Mouse (Mus musculus) stomach, embryonic 16.5 days (tissue): ENCODE data around the gene Olfr1133. TPM values are rescaled to one million over a fixed set of nuclear protein-coding genes. Genes with fewer than 3 reads are reported as not detected.

ENCODE experiments used
- polyA plus RNA-seq: library from polyadenylated mRNA; unstranded; fragments of >200 nt; fragmentation: Nextera tagmentation; extraction: Ambion mirVana; gene quantifications from 2 replicates; pipeline ENCODE4 v1.2.1, GENCODE M21; 2015

Olfr1133 gene
- polyA plus RNA-seq, 1 experiment from 2014 or later = not detected

Other genes starting within 250 kb of the Olfr1133 start
- not detected in 2 replicates for gene Olfr1123, start 230.7 kb downstream of the Olfr1133 start, polyA plus RNA-seq
- 0.06 and 0.09 TPM in 2 replicates for gene Olfr1124, start 217.1 kb downstream of the Olfr1133 start, polyA plus RNA-seq
- not detected in 2 replicates for gene Olfr1126, start 193.4 kb downstream of the Olfr1133 start, polyA plus RNA-seq
- not detected in 2 replicates for gene Pramel7, start 150.3 kb downstream of the Olfr1133 start, polyA plus RNA-seq
- not detected in 2 replicates for gene Pramel6, start 140.8 kb downstream of the Olfr1133 start, polyA plus RNA-seq
- not detected in 2 replicates for gene Olfr153, start 115.6 kb downstream of the Olfr1133 start, polyA plus RNA-seq
- not detected in 2 replicates for gene Olfr1128, start 101.8 kb downstream of the Olfr1133 start, polyA plus RNA-seq
- not detected in 2 replicates for gene Olfr1129, start 73.5 kb downstream of the Olfr1133 start, polyA plus RNA-seq
- not detected in 2 replicates for gene Olfr1130, start 41.2 kb downstream of the Olfr1133 start, polyA plus RNA-seq
- gene Olfr1131, start 20.3 kb downstream of the Olfr1133 start, polyA plus RNA-seq = not detected in 2 replicates
- gene Olfr1132, start 9.8 kb downstream of the Olfr1133 start, polyA plus RNA-seq = not detected in 2 replicates
- not detected in 2 replicates for gene Olfr1134, start 11.1 kb upstream of the Olfr1133 start, polyA plus RNA-seq
- gene Olfr1135, start 26.3 kb upstream of the Olfr1133 start, polyA plus RNA-seq = not detected in 2 replicates
- not detected in 2 replicates for gene Olfr1136, start 46.6 kb upstream of the Olfr1133 start, polyA plus RNA-seq
- gene Olfr1137, start 65.8 kb upstream of the Olfr1133 start, polyA plus RNA-seq = not detected in 2 replicates
- gene Olfr1138, start 92.6 kb upstream of the Olfr1133 start, polyA plus RNA-seq = not detected in 2 replicates
- gene Olfr1140, start 96.4 kb upstream of the Olfr1133 start, polyA plus RNA-seq = not detected in 2 replicates
- gene Olfr1141, start 106.6 kb upstream of the Olfr1133 start, polyA plus RNA-seq = not detected in 2 replicates
- not detected in 2 replicates for gene Olfr152, start 132.1 kb upstream of the Olfr1133 start, polyA plus RNA-seq
- gene Olfr1143, start 153.2 kb upstream of the Olfr1133 start, polyA plus RNA-seq = not detected in 2 replicates
- not detected in 2 replicates for gene Olfr1145, start 162.4 kb upstream of the Olfr1133 start, polyA plus RNA-seq
- not detected in 2 replicates for gene Olfr1148, start 183.2 kb upstream of the Olfr1133 start, polyA plus RNA-seq
- gene Olfr1150-ps1, start 196.6 kb upstream of the Olfr1133 start, polyA plus RNA-seq = not detected in 2 replicates
- not detected in 2 replicates for gene Olfr1151, start 208.5 kb upstream of the Olfr1133 start, polyA plus RNA-seq
- not detected in 2 replicates for gene Olfr1152, start 219.1 kb upstream of the Olfr1133 start, polyA plus RNA-seq
- gene Olfr1153, start 247.6 kb upstream of the Olfr1133 start, polyA plus RNA-seq = not detected in 2 replicates